Mouse (Mus musculus) cerebellum, adult 2 months (tissue): ENCODE data around the gene Tmprss9. TPM values are rescaled to one million over a fixed set of nuclear protein-coding genes. Genes with fewer than 3 reads are reported as not detected.
A peak's percentile ranks its signal among the peaks of the same experiment; 100 is the strongest.
"Not testable (repeated sequence)": the region's sequence is repeated elsewhere in the genome, so short reads cannot be mapped to it uniquely, and the experiment has no call there.

ENCODE experiments used
- DNase-seq, 2 experiments: peaks; one replicate each; pipeline ENCODE4 v3.0.0; 2021
- H3K27ac ChIP-seq: fragments of 200-500 bp; 2 replicates; pipeline ENCODE4 v1.5.1; 2012; ENCODE audit warnings: low read length, control low read depth, inconsistent platforms; ENCODE audit not compliant: insufficient read depth
- H3K27me3 ChIP-seq: fragments of 200-500 bp; 2 replicates; pipeline ENCODE4 v1.6.1; 2012; ENCODE audit warnings: inconsistent platforms, mild to moderate bottlenecking, low read length, moderate library complexity; ENCODE audit not compliant: control insufficient read depth, insufficient read depth
- H3K4me1 ChIP-seq: fragments of 200-500 bp; 2 replicates; pipeline ENCODE4 v1.6.1; 2011; ENCODE audit warnings: low read length; ENCODE audit not compliant: control insufficient read depth, insufficient read depth
- H3K4me3 ChIP-seq: fragments of 200-500 bp; replicated peaks from 2 replicates; pipeline ENCODE3; 2011; ENCODE audit warnings: mild to moderate bottlenecking, low read depth, low read length, control low read depth; ENCODE audit not compliant: insufficient read depth
- CTCF ChIP-seq: fragments of 200-500 bp; IDR thresholded peaks from 2 replicates; pipeline ENCODE4 v1.5.1; 2011; ENCODE audit warnings: low read depth, mild to moderate bottlenecking, control low read depth, low read length, moderate library complexity, borderline replicate concordance; ENCODE audit not compliant: insufficient read depth
- POLR2A ChIP-seq: fragments of 200-500 bp; IDR thresholded peaks from 2 replicates; pipeline ENCODE4 v1.6.1; 2011; ENCODE audit warnings: low read length, control low read depth, borderline replicate concordance; ENCODE audit not compliant: insufficient read depth
- WGBS: fragments of 180-500 bp; shearing (Covaris S2); methylation state at CpG from one replicate; pipeline ENCODE4 v1.1.7; 2018; 5-methylcytosine and 5-hydroxymethylcytosine counted together
- polyA plus RNA-seq: library from polyadenylated mRNA; depleted of rRNA; stranded (reverse); fragments of >200 nt; gene quantifications from 2 replicates; pipeline ENCODE4 v1.2.3, GENCODE M21; 2012

The Tmprss9 gene
- polyA plus RNA-seq, 1 experiment, result 0.41 TPM

GRCm38 (mm10) chr10:80827063-80827869, 44.4 kb upstream of the Tmprss9 start:
- peaks cover 21% of the 10 kb centered on the region for H3K4me1 ChIP-seq
- TF ChIP-seq POLR2A (no peak), CTCF (no peak)
- no peaks in the 10 kb centered on the region for H3K27me3 ChIP-seq
- peak overlapping the region; percentile 15; the same call in 1 of the 2 replicates for H3K27ac ChIP-seq
- WGBS, result 2% methylated on average over 29 of the region's 29 CpGs
- H3K4me3 ChIP-seq, result peak overlapping the region; percentile 65
- no peak for DNase-seq

- Histone ChIP-seq H3K4me3 (peak overlapping the region; percentile 65), H3K4me1 (peaks cover 21% of the 10 kb centered on the region), H3K27me3 (no peaks in the 10 kb centered on the region), H3K27ac (peak overlapping the region; percentile 15; the same call in 1 of the 2 replicates)
- 8% methylated on average over 10 of the region's 10 CpGs for WGBS
- TF ChIP-seq POLR2A (no peak), CTCF (no peak)
- DNase-seq, result no peak
These were observed 43.7 kb upstream of the Tmprss9 start for GRCm38 (mm10) chr10:80827870-80828420.

GRCm38 (mm10) chr10:80828587-80828986, 43.1 kb upstream of the Tmprss9 start:
- H3K27ac ChIP-seq, H3K27me3 ChIP-seq, DNase-seq: not testable (repeated sequence)
- H3K4me3 ChIP-seq, result peak overlapping the region; percentile 65
- WGBS, result 33% methylated on average over 9 of the region's 9 CpGs
- peaks cover 27% of the 10 kb centered on the region for H3K4me1 ChIP-seq

GRCm38 (mm10) chr10:80829359-80830278, 42.0 kb upstream of the Tmprss9 start:
- Histone ChIP-seq H3K4me1 (peaks cover 27% of the 10 kb centered on the region), H3K27ac (no peak overlapping the region), H3K27me3 (no peaks in the 10 kb centered on the region), H3K4me3 (no peak overlapping the region)
- DNase-seq, result no peak
- TF ChIP-seq POLR2A (no peak), CTCF (no peak)
- 7% methylated on average over 1 of the region's 1 CpGs for WGBS

- no peaks in the 10 kb centered on the region for H3K27me3 ChIP-seq
- DNase-seq, result no peak
- no peak for TF ChIP-seq CTCF
- no peak for TF ChIP-seq POLR2A
- H3K4me1 ChIP-seq, result peaks cover 40% of the 10 kb centered on the region
- 16% methylated on average over 9 of the region's 9 CpGs for WGBS
- no peak overlapping the region for H3K4me3 ChIP-seq
- H3K27ac ChIP-seq, result no peak overlapping the region
These were observed 40.5 kb upstream of the Tmprss9 start for GRCm38 (mm10) chr10:80831136-80831535.

- 36% methylated on average over 7 of the region's 7 CpGs for WGBS
These were observed 38.8 kb upstream of the Tmprss9 start for GRCm38 (mm10) chr10:80832818-80833217.

GRCm38 (mm10) chr10:80835617-80836016, 36.0 kb upstream of the Tmprss9 start:
- Histone ChIP-seq H3K4me3 (no peak overlapping the region), H3K27ac (no peak overlapping the region), H3K27me3 (no peaks in the 10 kb centered on the region), H3K4me1 (peaks cover 63% of the 10 kb centered on the region)
- DNase-seq, result peak in 1 of 2 experiments; percentile 50
- WGBS, result 65% methylated on average over 30 of the region's 30 CpGs
- TF ChIP-seq CTCF, result no peak

More at GRCm38 (mm10) chr10:80832818-80833217, 38.8 kb upstream of the Tmprss9 start:
- Histone ChIP-seq H3K27me3 (no peaks in the 10 kb centered on the region), H3K4me3 (no peak overlapping the region), H3K4me1 (peaks cover 54% of the 10 kb centered on the region), H3K27ac (no peak overlapping the region)
- DNase-seq, result no peak
- TF ChIP-seq CTCF (no peak), POLR2A (no peak)
